Mouse (Mus musculus) neural tube, embryonic 14.5 days (tissue): ENCODE results near the gene Islr. TPM values are rescaled to one million over a fixed set of nuclear protein-coding genes. Genes with fewer than 3 reads are reported as not detected.

ENCODE experiments used
- ATAC-seq: fragments of 200-750 bp; cut with Nextera tagmentation; 2 replicates; pipeline ENCODE4 v1.8.0; 2017; ENCODE audit warnings: low read depth, mild to moderate bottlenecking, moderate TSS enrichment, moderate library complexity
- H3K27ac ChIP-seq: fragments of 300-500 bp; sonication (generic); 2 replicates; pipeline ENCODE4 v1.5.1; 2014; ENCODE audit warnings: low read depth, mild to moderate bottlenecking, control low read depth, low read length, moderate library complexity, mixed read lengths
- H3K27me3 ChIP-seq: fragments of 300-500 bp; sonication (generic); 2 replicates; pipeline ENCODE4 v1.6.1; 2014; ENCODE audit warnings: low read length; ENCODE audit not compliant: control insufficient read depth, insufficient read depth
- H3K36me3 ChIP-seq: fragments of 300-500 bp; sonication (generic); 2 replicates; pipeline ENCODE4 v1.6.1; 2014; ENCODE audit warnings: low read length, mixed read lengths; ENCODE audit not compliant: control insufficient read depth, insufficient read depth
- H3K4me1 ChIP-seq: fragments of 300-500 bp; sonication (generic); 2 replicates; pipeline ENCODE4 v1.6.1; 2014; ENCODE audit warnings: low read length; ENCODE audit not compliant: control insufficient read depth, insufficient read depth
- H3K4me2 ChIP-seq: fragments of 300-500 bp; sonication (generic); 2 replicates; pipeline ENCODE4 v1.6.1; 2014; ENCODE audit warnings: mild to moderate bottlenecking, low read depth, low read length, control low read depth
- H3K4me3 ChIP-seq: fragments of 300-500 bp; sonication (generic); 2 replicates; pipeline ENCODE4 v1.5.1; 2014; ENCODE audit warnings: low read depth, low read length, control low read depth, mixed read lengths
- H3K9ac ChIP-seq: fragments of 300-500 bp; sonication (generic); replicated peaks from 2 replicates; pipeline ENCODE4 v1.6.1; 2014; ENCODE audit warnings: low read depth, mild to moderate bottlenecking, control low read depth, low read length, mixed read lengths
- H3K9me3 ChIP-seq: fragments of 300-500 bp; sonication (generic); 2 replicates; pipeline ENCODE4 v1.6.1; 2016; ENCODE audit warnings: low read length; ENCODE audit not compliant: control insufficient read depth
- WGBS: fragments of 180-500 bp; shearing (Covaris S2); extraction: QIAGEN DNeasy Blood & Tissue Kit; methylation state at CpG from one replicate; pipeline ENCODE4 v1.1.7; 2014; 5-methylcytosine and 5-hydroxymethylcytosine counted together
- polyA plus RNA-seq: library from polyadenylated mRNA; unstranded; fragments of >200 nt; fragmentation: Nextera tagmentation; extraction: Ambion mirVana; gene quantifications from 2 replicates; pipeline ENCODE4 v1.2.1, GENCODE M21; 2014

The Islr gene
- polyA plus RNA-seq, 1 experiment from 2014 or later: 1.5 TPM

- Histone ChIP-seq H3K4me2 (peak overlapping the region; percentile 33), H3K9ac (peak overlapping the region; percentile 41), H3K27me3 (no peaks in the 10 kb centered on the region), H3K4me3 (no peak overlapping the region), H3K27ac (no peak overlapping the region), H3K36me3 (no peaks in the 10 kb centered on the region), H3K4me1 (peaks cover 12% of the 10 kb centered on the region), H3K9me3 (no peaks in the 10 kb centered on the region)
- peak; percentile 87 for ATAC-seq
- 15% methylated on average over 25 of the region's 25 CpGs for WGBS
These were observed 43.1 kb upstream of the Islr start for GRCm38 (mm10) chr9:58247064-58247759.

GRCm38 (mm10) chr9:58246083-58246591 lies 42.0 kb upstream of the Islr start:
- Histone ChIP-seq H3K27ac (no peak overlapping the region), H3K9me3 (no peaks in the 10 kb centered on the region), H3K36me3 (no peaks in the 10 kb centered on the region), H3K27me3 (no peaks in the 10 kb centered on the region), H3K4me1 (peaks cover 17% of the 10 kb centered on the region), H3K4me3 (no peak overlapping the region), H3K4me2 (no peak overlapping the region), H3K9ac (no peak overlapping the region)
- 45% methylated on average over 4 of the region's 4 CpGs for WGBS
- ATAC-seq: no peak

GRCm38 (mm10) chr9:58243696-58244095 lies 39.6 kb upstream of the Islr start:
- Histone ChIP-seq H3K27ac (no peak overlapping the region), H3K9me3 (no peaks in the 10 kb centered on the region), H3K4me3 (no peak overlapping the region), H3K4me1 (peaks cover 15% of the 10 kb centered on the region), H3K27me3 (no peaks in the 10 kb centered on the region), H3K4me2 (no peak overlapping the region), H3K36me3 (no peaks in the 10 kb centered on the region), H3K9ac (no peak overlapping the region)
- ATAC-seq: no peak
- 88% methylated on average over 6 of the region's 6 CpGs for WGBS

GRCm38 (mm10) chr9:58242696-58243095 lies 38.6 kb upstream of the Islr start:
- no peak overlapping the region for H3K9ac ChIP-seq
- no peak overlapping the region for H3K4me2 ChIP-seq
- H3K4me3 ChIP-seq: no peak overlapping the region
- ATAC-seq: no peak
- H3K27me3 ChIP-seq: no peaks in the 10 kb centered on the region
- no peak overlapping the region for H3K27ac ChIP-seq
- H3K36me3 ChIP-seq: no peaks in the 10 kb centered on the region
- peaks cover 15% of the 10 kb centered on the region for H3K4me1 ChIP-seq
- 83% methylated on average over 5 of the region's 5 CpGs for WGBS
- H3K9me3 ChIP-seq: no peaks in the 10 kb centered on the region

- H3K4me2 ChIP-seq: no peak overlapping the region
These were observed 37.8 kb upstream of the Islr start for GRCm38 (mm10) chr9:58241780-58242485.

GRCm38 (mm10) chr9:58234502-58235015 lies 30.5 kb upstream of the Islr start:
- Histone ChIP-seq H3K9ac (no peak overlapping the region), H3K9me3 (no peaks in the 10 kb centered on the region), H3K36me3 (no peaks in the 10 kb centered on the region), H3K27ac (no peak overlapping the region), H3K27me3 (no peaks in the 10 kb centered on the region), H3K4me2 (no peak overlapping the region), H3K4me3 (no peak overlapping the region), H3K4me1 (no peaks in the 10 kb centered on the region)
- WGBS: 97% methylated on average over 28 of the region's 28 CpGs
- ATAC-seq: no peak

More at GRCm38 (mm10) chr9:58241780-58242485, 37.8 kb upstream of the Islr start:
- no peak overlapping the region for H3K4me3 ChIP-seq
- no peak overlapping the region for H3K9ac ChIP-seq
- WGBS: 41% methylated on average over 9 of the region's 9 CpGs
- no peak; the same call in 1 of the 2 replicates for ATAC-seq
- no peaks in the 10 kb centered on the region for H3K9me3 ChIP-seq
- H3K4me1 ChIP-seq: peaks cover 15% of the 10 kb centered on the region
- 0 out of 2 replicates have a peak overlapping the region, but pooled peaks have one; percentile 10 for H3K27ac ChIP-seq
- no peaks in the 10 kb centered on the region for H3K36me3 ChIP-seq
- H3K27me3 ChIP-seq: no peaks in the 10 kb centered on the region

- WGBS: 84% methylated on average over 5 of the region's 5 CpGs
- no peak overlapping the region for H3K27ac ChIP-seq
- no peak overlapping the region for H3K9ac ChIP-seq
- no peak for ATAC-seq
- H3K36me3 ChIP-seq: no peaks in the 10 kb centered on the region
- no peak overlapping the region for H3K4me3 ChIP-seq
- H3K4me2 ChIP-seq: no peak overlapping the region
- no peaks in the 10 kb centered on the region for H3K27me3 ChIP-seq
- no peaks in the 10 kb centered on the region for H3K9me3 ChIP-seq
- no peaks in the 10 kb centered on the region for H3K4me1 ChIP-seq
These were observed 28.3 kb upstream of the Islr start for GRCm38 (mm10) chr9:58232374-58232773.

GRCm38 (mm10) chr9:58231746-58232145 lies 27.6 kb upstream of the Islr start:
- no peak overlapping the region for H3K27ac ChIP-seq
- no peaks in the 10 kb centered on the region for H3K27me3 ChIP-seq
- H3K36me3 ChIP-seq: no peaks in the 10 kb centered on the region
- no peaks in the 10 kb centered on the region for H3K4me1 ChIP-seq
- no peak for ATAC-seq
- H3K4me3 ChIP-seq: no peak overlapping the region
- H3K9ac ChIP-seq: no peak overlapping the region
- no peak overlapping the region for H3K4me2 ChIP-seq
- H3K9me3 ChIP-seq: no peaks in the 10 kb centered on the region
- WGBS: 68% methylated on average over 6 of the region's 6 CpGs
